Mouse (Mus musculus) liver, embryonic 15.5 days (tissue): ENCODE results near the gene Cdc6. TPM values are rescaled to one million over a fixed set of nuclear protein-coding genes. Genes with fewer than 3 reads are reported as not detected.

Experiments
- ATAC-seq: fragments of 200-750 bp; cut with Nextera tagmentation; 2 replicates; pipeline ENCODE4 v1.8.0; 2017; ENCODE audit warnings: moderate number of reproducible peaks, mild to moderate bottlenecking, moderate library complexity; ENCODE audit not compliant: insufficient read depth
- H3K27ac ChIP-seq: fragments of 300-500 bp; sonication (generic); replicated peaks from 2 replicates; pipeline ENCODE4 v1.5.1; 2015; ENCODE audit warnings: mild to moderate bottlenecking, inconsistent platforms
- H3K27me3 ChIP-seq: fragments of 300-500 bp; sonication (generic); 2 replicates; pipeline ENCODE4 v1.6.1; 2015; ENCODE audit warnings: mild to moderate bottlenecking, inconsistent platforms
- H3K36me3 ChIP-seq: fragments of 300-500 bp; sonication (generic); replicated peaks from 2 replicates; pipeline ENCODE4 v1.6.1; 2015; ENCODE audit warnings: moderate library complexity, mild to moderate bottlenecking, inconsistent platforms
- H3K4me1 ChIP-seq: fragments of 300-500 bp; sonication (generic); replicated peaks from 2 replicates; pipeline ENCODE4 v1.6.1; 2015; ENCODE audit warnings: inconsistent platforms
- H3K4me2 ChIP-seq: fragments of 300-500 bp; sonication (generic); 2 replicates; pipeline ENCODE4 v1.6.1; 2015; ENCODE audit warnings: moderate library complexity, mild to moderate bottlenecking, inconsistent platforms
- H3K4me3 ChIP-seq: fragments of 300-500 bp; sonication (generic); replicated peaks from 2 replicates; pipeline ENCODE4 v1.5.1; 2015; ENCODE audit warnings: mild to moderate bottlenecking, inconsistent platforms
- H3K9ac ChIP-seq: fragments of 300-500 bp; sonication (generic); 2 replicates; pipeline ENCODE4 v1.6.1; 2015; ENCODE audit warnings: moderate library complexity, mild to moderate bottlenecking, inconsistent platforms
- H3K9me3 ChIP-seq: fragments of 300-500 bp; sonication (generic); replicated peaks from 2 replicates; pipeline ENCODE4 v1.6.1; 2016; ENCODE audit warnings: inconsistent platforms
- WGBS: fragments of 180-500 bp; shearing (Covaris S2); methylation state at CpG from one replicate; pipeline ENCODE4 v1.1.7; 2015; ENCODE audit warnings: mixed read lengths; ENCODE audit not compliant: insufficient replicate concordance; 5-methylcytosine and 5-hydroxymethylcytosine counted together
- polyA plus RNA-seq: library from polyadenylated mRNA; unstranded; fragments of >200 nt; fragmentation: Nextera tagmentation; extraction: Ambion mirVana; gene quantifications from 2 replicates; pipeline ENCODE4 v1.2.1, GENCODE M21; 2015

Cdc6 gene
- polyA plus RNA-seq, 1 experiment from 2014 or later: 58.0 TPM

DNA sequence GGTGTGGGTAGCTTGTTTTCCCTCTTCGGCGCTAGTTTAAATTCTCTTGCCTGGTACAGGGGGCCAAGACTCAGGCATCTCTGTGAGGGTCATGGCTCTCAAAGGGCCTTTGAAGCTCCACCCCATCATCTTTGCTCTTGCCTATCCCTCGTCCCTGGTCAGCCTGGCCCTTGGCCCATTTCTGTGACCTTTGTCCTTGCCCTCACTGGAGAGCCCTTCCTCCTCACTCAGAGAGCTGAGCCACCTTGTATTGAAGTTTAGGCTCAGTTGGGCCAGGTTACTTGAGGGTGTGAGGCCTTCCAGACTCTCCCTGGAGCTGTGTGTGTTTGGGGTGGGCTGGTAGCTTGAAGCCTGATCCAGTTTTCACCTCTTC, 38.0 kb downstream of the Cdc6 start:
- 66% methylated on average over 3 of the region's 3 CpGs for WGBS
- no peak overlapping the region for H3K4me2 ChIP-seq
- no peak for ATAC-seq
- no peak overlapping the region for H3K9ac ChIP-seq
- H3K9me3 ChIP-seq: no peaks in the 10 kb centered on the region
- peaks cover 95% of the 10 kb centered on the region for H3K4me1 ChIP-seq
- H3K27ac ChIP-seq: peak overlapping the region; percentile 65
- H3K4me3 ChIP-seq: no peak overlapping the region
- H3K27me3 ChIP-seq: peaks cover 5% of the 10 kb centered on the region
- H3K36me3 ChIP-seq: no peaks in the 10 kb centered on the region

DNA sequence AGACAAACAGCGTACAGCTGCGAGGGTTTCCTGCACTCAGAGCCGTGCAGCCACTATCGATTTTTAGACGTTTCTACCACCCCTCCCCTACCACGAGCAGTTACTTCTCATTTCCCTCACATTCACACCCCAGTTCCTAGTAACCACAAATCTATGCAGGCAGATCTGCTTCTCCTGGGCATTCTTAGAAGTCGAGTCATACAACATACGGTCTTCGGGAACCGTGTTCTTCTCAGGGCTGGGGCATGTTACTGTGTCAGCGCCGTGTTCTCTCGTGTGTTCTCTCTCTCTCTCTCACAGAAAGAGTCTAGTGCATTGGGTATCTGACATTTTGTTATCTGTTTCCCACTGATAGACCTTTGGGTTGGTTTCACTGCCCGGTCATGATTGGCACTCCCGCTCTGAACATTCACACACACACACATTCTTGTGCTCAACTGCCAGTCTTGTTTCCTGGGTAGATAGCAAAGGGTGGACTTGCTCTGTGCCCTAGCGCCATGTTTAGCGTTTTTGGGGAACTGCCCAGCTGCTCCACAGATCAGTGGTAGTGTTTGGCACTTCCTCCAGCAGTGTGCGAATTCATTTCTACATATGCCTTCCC, 40.5 kb downstream of the Cdc6 start:
- H3K9ac ChIP-seq: no peak overlapping the region
- WGBS: 7% methylated on average over 18 of the region's 18 CpGs
- peaks cover 93% of the 10 kb centered on the region for H3K4me1 ChIP-seq
- peak overlapping the region; percentile 15; the same call in 1 of the 2 replicates for H3K27ac ChIP-seq
- no peaks in the 10 kb centered on the region for H3K27me3 ChIP-seq
- H3K36me3 ChIP-seq: no peaks in the 10 kb centered on the region
- no peaks in the 10 kb centered on the region for H3K9me3 ChIP-seq
- H3K4me3 ChIP-seq: no peak overlapping the region
- ATAC-seq: peak; percentile 29
- peak overlapping the region; percentile 21; the same call in 1 of the 2 replicates for H3K4me2 ChIP-seq

DNA sequence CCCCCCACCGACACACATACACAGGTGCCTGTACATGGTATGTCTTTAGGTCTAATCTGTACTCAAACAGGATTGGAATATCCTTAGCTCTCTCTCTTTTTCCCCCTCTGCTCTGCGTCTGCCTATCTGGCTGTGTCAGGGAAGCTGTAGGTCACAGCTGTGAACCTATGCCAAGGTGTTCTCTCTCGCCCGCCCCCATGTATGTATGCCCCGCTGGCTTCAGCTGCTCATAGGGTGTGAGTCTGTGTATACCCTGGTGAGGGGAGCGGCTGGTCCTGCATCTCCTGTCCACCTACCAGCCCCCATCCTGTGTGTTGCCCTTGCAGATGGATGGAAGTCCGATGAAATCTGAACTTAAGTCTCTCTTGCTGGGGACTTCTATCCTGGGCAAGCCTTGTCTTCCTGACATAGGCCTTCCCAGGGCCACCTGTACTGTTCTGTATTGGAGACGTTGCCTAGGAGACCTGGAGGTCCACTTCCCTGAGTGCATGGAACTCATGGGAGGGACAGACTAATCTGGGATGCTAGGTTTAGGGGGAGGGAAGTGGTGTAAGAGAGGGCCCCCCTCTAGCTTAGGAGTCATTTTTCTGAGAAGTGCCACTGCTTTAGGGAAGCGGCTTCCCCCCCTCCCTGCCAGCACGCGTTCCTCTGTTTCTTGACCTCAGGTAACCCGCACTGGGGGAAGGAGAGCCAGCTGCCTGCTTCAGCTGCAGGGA, 41.8 kb downstream of the Cdc6 start:
- Histone ChIP-seq H3K4me1 (peaks cover 92% of the 10 kb centered on the region), H3K4me2 (no peak overlapping the region), H3K9ac (no peak overlapping the region), H3K36me3 (no peaks in the 10 kb centered on the region), H3K9me3 (no peaks in the 10 kb centered on the region), H3K27ac (no peak overlapping the region), H3K27me3 (no peaks in the 10 kb centered on the region), H3K4me3 (no peak overlapping the region)
- ATAC-seq: no peak
- 55% methylated on average over 12 of the region's 12 CpGs for WGBS

DNA sequence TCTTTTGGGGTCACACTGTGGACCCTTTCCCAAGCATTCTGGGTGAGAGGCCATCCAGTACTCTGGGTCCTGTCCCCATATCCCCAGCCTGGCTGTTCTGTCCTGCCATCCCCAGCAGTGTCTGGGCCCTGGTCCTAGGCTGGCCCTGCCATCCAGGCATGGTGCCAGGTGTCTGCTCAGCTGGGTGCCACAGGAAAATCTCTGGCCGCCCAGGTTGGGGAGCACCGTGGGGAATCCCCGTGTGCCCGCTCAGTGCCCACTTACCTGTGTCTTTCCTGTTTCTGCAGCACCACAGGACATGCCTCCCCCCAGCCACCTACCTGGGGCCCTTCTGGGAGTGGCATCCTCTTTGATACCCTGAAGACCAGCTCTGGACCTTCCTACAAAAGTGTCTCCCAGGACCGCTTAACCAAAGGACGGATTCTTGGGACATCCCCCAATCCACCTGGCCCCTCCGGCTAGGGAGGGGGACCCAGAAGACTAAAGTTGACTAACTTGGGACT, 42.4 kb downstream of the Cdc6 start:
- no peaks in the 10 kb centered on the region for H3K9me3 ChIP-seq
- H3K27ac ChIP-seq: peak overlapping the region; percentile 31; the same call in 1 of the 2 replicates
- H3K36me3 ChIP-seq: no peaks in the 10 kb centered on the region
- no peak overlapping the region for H3K4me3 ChIP-seq
- ATAC-seq: no peak
- no peak overlapping the region for H3K9ac ChIP-seq
- no peak overlapping the region for H3K4me2 ChIP-seq
- H3K4me1 ChIP-seq: peaks cover 92% of the 10 kb centered on the region
- H3K27me3 ChIP-seq: no peaks in the 10 kb centered on the region
- 78% methylated on average over 7 of the region's 7 CpGs for WGBS

DNA sequence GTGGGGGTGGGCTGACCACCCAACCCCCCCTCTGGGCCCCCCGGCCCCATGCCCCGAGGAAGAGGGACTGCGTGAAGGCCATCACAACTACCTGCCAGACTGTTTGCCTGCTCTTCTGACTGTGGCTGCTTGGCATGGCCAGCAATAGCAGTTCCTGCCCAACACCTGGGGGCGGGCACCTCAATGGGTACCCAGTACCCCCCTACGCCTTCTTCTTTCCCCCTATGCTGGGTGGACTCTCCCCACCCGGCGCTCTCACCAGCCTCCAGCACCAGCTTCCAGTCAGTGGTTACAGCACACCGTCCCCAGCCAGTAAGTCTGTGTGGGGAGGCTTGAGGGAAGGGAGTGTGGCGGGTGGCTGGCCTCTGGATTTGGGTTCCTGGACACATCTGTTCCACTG, 42.9 kb downstream of the Cdc6 start:
- no peak for ATAC-seq
- H3K9ac ChIP-seq: no peak overlapping the region
- peaks cover 92% of the 10 kb centered on the region for H3K4me1 ChIP-seq
- no peaks in the 10 kb centered on the region for H3K9me3 ChIP-seq
- H3K4me2 ChIP-seq: no peak overlapping the region
- H3K27me3 ChIP-seq: no peaks in the 10 kb centered on the region
- WGBS: 73% methylated on average over 9 of the region's 9 CpGs
- H3K36me3 ChIP-seq: no peaks in the 10 kb centered on the region
- no peak overlapping the region for H3K27ac ChIP-seq
- H3K4me3 ChIP-seq: no peak overlapping the region

DNA sequence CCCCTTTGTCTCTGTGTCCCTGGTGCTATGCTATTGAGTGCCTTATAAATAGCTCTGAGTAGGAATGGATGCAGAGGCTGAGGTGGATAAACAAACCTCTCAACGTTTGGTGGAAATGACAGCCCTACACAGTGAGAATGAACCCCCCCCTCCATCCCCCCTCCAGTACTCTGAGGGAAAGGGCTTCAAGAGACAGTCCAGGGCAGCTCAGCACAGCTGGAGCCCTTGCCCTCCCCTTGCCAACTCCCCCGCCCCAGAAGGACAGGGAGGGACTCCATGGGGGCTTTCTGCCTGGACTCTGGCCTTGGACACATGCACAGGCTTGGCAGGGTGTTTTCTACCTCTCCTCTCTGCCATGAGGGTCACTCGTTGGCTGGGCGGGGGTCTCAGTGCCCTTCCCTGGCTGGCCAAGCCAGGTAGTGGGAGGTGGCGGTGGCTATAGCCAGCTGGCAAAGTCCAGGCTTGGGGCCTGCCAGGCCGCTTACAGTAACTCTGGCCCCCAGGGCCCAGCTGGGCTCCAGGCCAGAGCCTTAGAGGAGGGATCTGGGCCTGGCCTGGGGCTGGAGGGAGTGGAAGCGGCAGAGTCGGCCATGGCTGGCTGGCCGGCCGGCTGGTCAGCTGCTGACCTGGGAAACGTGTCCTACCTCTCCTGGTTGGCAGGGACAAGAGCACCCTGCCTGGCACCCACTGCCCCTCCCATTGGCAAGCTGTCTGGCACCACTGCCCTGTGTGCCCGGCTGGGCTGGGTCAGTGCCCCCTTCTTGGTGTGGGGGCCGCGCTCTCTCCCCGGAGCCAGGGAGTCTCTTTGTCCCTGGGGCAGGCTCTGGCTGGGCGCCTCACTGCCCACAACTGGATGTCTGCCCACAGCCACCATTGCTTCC, 43.7 kb downstream of the Cdc6 start:
- Histone ChIP-seq H3K27ac (peak overlapping the region; percentile 29; the same call in 1 of the 2 replicates), H3K36me3 (no peaks in the 10 kb centered on the region), H3K4me2 (peak overlapping the region; percentile 5), H3K4me1 (peaks cover 89% of the 10 kb centered on the region), H3K27me3 (no peaks in the 10 kb centered on the region), H3K4me3 (no peak overlapping the region), H3K9ac (no peak overlapping the region), H3K9me3 (no peaks in the 10 kb centered on the region)
- 63% methylated on average over 16 of the region's 16 CpGs for WGBS
- no peak for ATAC-seq

DNA sequence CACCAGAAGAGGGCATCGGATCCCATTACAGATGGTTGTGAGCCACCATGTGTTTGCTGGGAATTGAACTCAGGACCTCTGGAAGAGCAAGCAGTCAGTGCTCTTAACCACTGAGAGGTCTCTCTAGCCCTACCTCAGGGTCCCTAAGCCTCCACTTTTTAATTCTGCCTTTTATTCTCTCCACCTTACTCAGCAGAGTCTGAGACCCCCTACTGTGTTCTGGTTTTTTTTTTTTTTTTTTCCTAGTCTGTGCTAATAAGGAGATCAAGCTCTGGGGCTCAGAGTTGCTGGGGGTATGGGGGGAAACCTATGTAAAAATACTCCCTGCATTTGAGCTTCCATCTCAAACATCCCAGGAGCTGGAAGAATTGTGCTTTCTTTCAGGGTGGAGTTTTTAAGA, 44.5 kb downstream of the Cdc6 start:
- Histone ChIP-seq H3K4me1 (peaks cover 89% of the 10 kb centered on the region), H3K36me3 (no peaks in the 10 kb centered on the region), H3K27me3 (no peaks in the 10 kb centered on the region), H3K9me3 (no peaks in the 10 kb centered on the region), H3K4me3 (no peak overlapping the region), H3K9ac (no peak overlapping the region), H3K4me2 (no peak overlapping the region), H3K27ac (no peak overlapping the region)
- 86% methylated on average over 1 of the region's 1 CpGs for WGBS
- ATAC-seq: no peak

DNA sequence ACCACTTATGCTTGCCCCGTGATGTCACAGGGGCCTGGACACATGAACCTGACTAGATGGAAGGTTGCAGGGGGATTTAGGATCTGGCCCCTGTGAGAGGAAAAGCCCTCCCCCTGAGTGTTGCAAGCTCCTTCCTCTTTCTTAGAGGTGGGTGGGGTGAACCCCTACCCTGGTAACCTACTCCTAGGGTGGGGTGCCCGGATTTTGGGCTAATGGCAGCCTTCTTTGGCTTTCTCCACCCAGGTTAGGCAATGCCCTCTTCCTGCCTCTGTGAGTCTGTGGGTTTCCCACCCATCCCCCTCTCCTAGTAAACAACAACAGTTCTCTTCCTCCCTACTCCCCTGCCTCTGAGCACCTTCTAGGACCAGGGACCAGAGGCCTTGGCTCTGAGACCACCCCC, 45.1 kb downstream of the Cdc6 start:
- no peak for ATAC-seq
- WGBS: 27% methylated on average over 2 of the region's 2 CpGs
- Histone ChIP-seq H3K4me1 (peaks cover 82% of the 10 kb centered on the region), H3K9ac (no peak overlapping the region), H3K4me2 (no peak overlapping the region), H3K4me3 (no peak overlapping the region), H3K27ac (no peak overlapping the region; the same call in 1 of the 2 replicates), H3K27me3 (no peaks in the 10 kb centered on the region), H3K9me3 (no peaks in the 10 kb centered on the region), H3K36me3 (no peaks in the 10 kb centered on the region)

DNA sequence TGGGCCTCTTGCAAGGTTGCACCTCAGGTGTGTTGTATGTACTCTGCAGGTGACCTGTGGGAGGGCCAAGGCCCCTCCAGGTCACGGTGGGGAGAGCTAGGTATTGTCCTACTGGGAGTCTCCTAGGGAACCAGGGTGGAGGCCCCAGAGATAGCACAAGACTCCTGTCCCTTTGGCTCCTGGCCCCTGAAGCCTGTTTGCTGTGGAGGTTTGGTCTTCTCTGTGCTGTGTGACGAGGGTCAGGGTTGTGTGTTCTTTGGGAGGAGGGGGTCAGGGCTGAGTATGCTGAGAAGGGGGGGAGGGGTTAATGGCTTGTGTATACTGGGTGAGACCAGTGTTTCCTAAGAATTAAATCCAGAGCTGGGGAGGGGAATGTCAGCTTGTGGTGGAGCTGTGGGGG, 45.8 kb downstream of the Cdc6 start:
- Histone ChIP-seq H3K4me1 (peaks cover 79% of the 10 kb centered on the region), H3K4me3 (no peak overlapping the region), H3K9ac (no peak overlapping the region), H3K27ac (peak overlapping the region; percentile 62), H3K36me3 (no peaks in the 10 kb centered on the region), H3K9me3 (no peaks in the 10 kb centered on the region), H3K27me3 (no peaks in the 10 kb centered on the region), H3K4me2 (no peak overlapping the region; the same call in 1 of the 2 replicates)
- ATAC-seq: peak; percentile 41
- 16% methylated on average over 2 of the region's 2 CpGs for WGBS

DNA sequence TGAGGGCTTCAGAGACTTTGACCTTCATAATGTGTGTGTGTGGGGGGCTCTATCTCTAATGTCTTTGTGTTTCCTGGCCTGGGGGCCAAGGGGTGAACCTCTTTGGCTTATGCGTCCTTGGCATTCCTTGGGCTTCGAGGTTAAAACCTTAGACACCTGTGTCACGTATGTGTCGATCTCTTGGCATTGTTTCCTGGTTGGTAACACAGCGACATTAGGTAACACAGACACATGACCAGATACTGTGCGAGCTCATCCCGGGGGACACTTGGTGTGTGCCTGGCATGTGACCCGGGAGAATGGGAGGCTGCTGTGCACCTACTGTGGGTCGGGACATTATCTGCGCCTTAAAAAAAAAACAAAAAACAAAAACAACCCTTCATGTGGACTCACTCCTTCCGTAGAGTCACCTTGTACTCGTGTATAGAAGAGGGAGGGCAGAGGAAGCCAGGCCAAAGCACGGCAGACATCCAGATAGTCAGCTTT, 46.3 kb downstream of the Cdc6 start:
- peaks cover 76% of the 10 kb centered on the region for H3K4me1 ChIP-seq
- no peak for ATAC-seq

DNA sequence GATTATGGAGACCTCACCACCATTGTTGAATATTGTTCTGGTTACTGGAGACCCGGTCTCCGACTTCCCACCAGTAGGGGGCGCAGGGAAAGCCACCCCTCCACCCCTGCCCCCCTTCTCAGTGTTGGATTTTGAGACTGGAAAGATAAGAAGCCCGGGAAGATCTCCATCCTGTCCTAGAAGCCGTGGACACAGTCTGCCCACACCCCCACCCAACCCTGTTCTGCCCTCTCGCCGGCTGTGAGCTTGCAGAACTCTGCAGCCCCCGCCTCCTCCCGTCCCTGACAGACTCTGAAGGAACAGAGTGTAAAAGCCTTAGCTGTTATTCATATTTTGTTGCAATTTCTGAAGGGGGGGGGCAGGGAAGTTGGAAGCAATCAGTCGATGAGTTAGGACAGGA, 46.8 kb downstream of the Cdc6 start:
- peaks cover 2% of the 10 kb centered on the region; the same call in 1 of the 2 replicates for H3K27me3 ChIP-seq
- peaks cover 76% of the 10 kb centered on the region for H3K4me1 ChIP-seq
- H3K36me3 ChIP-seq: no peaks in the 10 kb centered on the region
- peak overlapping the region; percentile 41 for H3K4me2 ChIP-seq
- no peaks in the 10 kb centered on the region for H3K9me3 ChIP-seq
- no peak overlapping the region for H3K9ac ChIP-seq
- no peak overlapping the region for H3K4me3 ChIP-seq
- WGBS: 10% methylated on average over 10 of the region's 10 CpGs
- peak overlapping the region; percentile 62 for H3K27ac ChIP-seq
- peak; percentile 2; the same call in 1 of the 2 replicates for ATAC-seq

More for the DNA sequence above, 46.3 kb downstream of the Cdc6 start:
- Histone ChIP-seq H3K9ac (no peak overlapping the region), H3K4me2 (peak overlapping the region; percentile 41), H3K36me3 (no peaks in the 10 kb centered on the region), H3K9me3 (no peaks in the 10 kb centered on the region), H3K27me3 (no peaks in the 10 kb centered on the region), H3K27ac (peak overlapping the region; percentile 62), H3K4me3 (no peak overlapping the region)
- WGBS: 27% methylated on average over 13 of the region's 13 CpGs
